Mouse (Mus musculus): Measurements from ENCODE around the gene Pigk. TPM values are rescaled to one million over a fixed set of nuclear protein-coding genes. Genes with fewer than 3 reads are reported as not detected.

The Pigk gene
- polyA plus RNA-seq, 1 experiment from 2014 or later: 23.8 TPM

GRCm38 (mm10) chr3:152947031-152947640 lies 233.2 kb downstream of the Pigk start:
- no peak for ATAC-seq
- no peak overlapping the region for H3K9ac ChIP-seq (replicated peaks)
- no peaks in the 10 kb centered on the region for H3K36me3 ChIP-seq (replicated peaks; ENCODE audit: insufficient read depth, low read length)
- no peaks in the 10 kb centered on the region for H3K27me3 ChIP-seq (ENCODE audit: insufficient read depth, low read length)
- DNase-seq: no peak
- TF ChIP-seq EP300 (IDR thresholded peaks at IDR 0.05; ENCODE audit: low read depth) (no peak), CTCF (IDR thresholded peaks at IDR 0.05; ENCODE audit: low read depth) (no peak)
- H3K27ac ChIP-seq (ENCODE audit: low read depth): no peak overlapping the region
- no peak overlapping the region for H3K4me3 ChIP-seq (ENCODE audit: low read depth, low read length)
- H3K9me3 ChIP-seq (ENCODE audit: low read length): no peaks in the 10 kb centered on the region
- no peak overlapping the region for H3K4me2 ChIP-seq (ENCODE audit: low read depth, low read length)
- H3K4me1 ChIP-seq (ENCODE audit: insufficient read depth): peaks cover under 1% of the 10 kb centered on the region; the same call in 1 of the 2 replicates
- 83% methylated on average over 11 of the region's 11 CpGs for WGBS (ENCODE audit: insufficient replicate concordance)

- Histone ChIP-seq H3K9me3 (ENCODE audit: low read length) (no peaks in the 10 kb centered on the region), H3K27me3 (ENCODE audit: insufficient read depth, low read length) (no peaks in the 10 kb centered on the region), H3K27ac (ENCODE audit: low read depth) (no peak overlapping the region), H3K4me1 (ENCODE audit: insufficient read depth) (peaks cover 3% of the 10 kb centered on the region; the same call in 1 of the 2 replicates), H3K4me3 (ENCODE audit: low read depth, low read length) (no peak overlapping the region), H3K4me2 (ENCODE audit: low read depth, low read length) (no peak overlapping the region), H3K36me3 (replicated peaks; ENCODE audit: insufficient read depth, low read length) (no peaks in the 10 kb centered on the region), H3K9ac (replicated peaks) (no peak overlapping the region)
- ATAC-seq: no peak
- 75% methylated on average over 7 of the region's 7 CpGs for WGBS (ENCODE audit: insufficient replicate concordance)
- TF ChIP-seq EP300 (IDR thresholded peaks at IDR 0.05; ENCODE audit: low read depth) (no peak), CTCF (IDR thresholded peaks at IDR 0.05; ENCODE audit: low read depth) (no peak)
- DNase-seq: no peak
Observed at GRCm38 (mm10) chr3:152948556-152948955, 234.7 kb downstream of the Pigk start.

GRCm38 (mm10) chr3:152949233-152949777 lies 235.4 kb downstream of the Pigk start:
- DNase-seq: no peak

GRCm38 (mm10) chr3:152950299-152950698 lies 236.4 kb downstream of the Pigk start:
- no peak for DNase-seq
- Histone ChIP-seq H3K4me3 (ENCODE audit: low read depth, low read length) (no peak overlapping the region), H3K9me3 (ENCODE audit: low read length) (no peaks in the 10 kb centered on the region), H3K9ac (replicated peaks) (no peak overlapping the region), H3K4me1 (ENCODE audit: insufficient read depth) (peaks cover 3% of the 10 kb centered on the region; the same call in 1 of the 2 replicates), H3K36me3 (replicated peaks; ENCODE audit: insufficient read depth, low read length) (no peaks in the 10 kb centered on the region), H3K27ac (ENCODE audit: low read depth) (no peak overlapping the region), H3K27me3 (ENCODE audit: insufficient read depth, low read length) (no peaks in the 10 kb centered on the region), H3K4me2 (ENCODE audit: low read depth, low read length) (no peak overlapping the region)
- TF ChIP-seq EP300 (IDR thresholded peaks at IDR 0.05; ENCODE audit: low read depth) (no peak), CTCF (IDR thresholded peaks at IDR 0.05; ENCODE audit: low read depth) (no peak)
- 57% methylated on average over 5 of the region's 5 CpGs for WGBS (ENCODE audit: insufficient replicate concordance)
- ATAC-seq: no peak

More at GRCm38 (mm10) chr3:152949233-152949777, 235.4 kb downstream of the Pigk start:
- Histone ChIP-seq H3K36me3 (replicated peaks; ENCODE audit: insufficient read depth, low read length) (no peaks in the 10 kb centered on the region), H3K27me3 (ENCODE audit: insufficient read depth, low read length) (no peaks in the 10 kb centered on the region), H3K4me1 (ENCODE audit: insufficient read depth) (peaks cover 3% of the 10 kb centered on the region; the same call in 1 of the 2 replicates), H3K9ac (replicated peaks) (no peak overlapping the region), H3K4me2 (ENCODE audit: low read depth, low read length) (no peak overlapping the region), H3K9me3 (ENCODE audit: low read length) (no peaks in the 10 kb centered on the region), H3K4me3 (ENCODE audit: low read depth, low read length) (no peak overlapping the region), H3K27ac (ENCODE audit: low read depth) (no peak overlapping the region)
- 75% methylated on average over 15 of the region's 15 CpGs for WGBS (ENCODE audit: insufficient replicate concordance)
- TF ChIP-seq CTCF (IDR thresholded peaks at IDR 0.05; ENCODE audit: low read depth): no peak
- TF ChIP-seq EP300 (IDR thresholded peaks at IDR 0.05; ENCODE audit: low read depth): no peak
- ATAC-seq: no peak

- Histone ChIP-seq H3K27me3 (ENCODE audit: insufficient read depth, low read length) (no peaks in the 10 kb centered on the region), H3K9me3 (ENCODE audit: low read length) (no peaks in the 10 kb centered on the region), H3K9ac (replicated peaks) (no peak overlapping the region), H3K4me1 (ENCODE audit: insufficient read depth) (peaks cover 3% of the 10 kb centered on the region; the same call in 1 of the 2 replicates), H3K4me3 (ENCODE audit: low read depth, low read length) (no peak overlapping the region), H3K4me2 (ENCODE audit: low read depth, low read length) (no peak overlapping the region), H3K27ac (ENCODE audit: low read depth) (no peak overlapping the region), H3K36me3 (replicated peaks; ENCODE audit: insufficient read depth, low read length) (no peaks in the 10 kb centered on the region)
- DNase-seq (no peak), ATAC-seq (no peak)
- TF ChIP-seq EP300 (IDR thresholded peaks at IDR 0.05; ENCODE audit: low read depth): no peak
- no peak for TF ChIP-seq CTCF (IDR thresholded peaks at IDR 0.05; ENCODE audit: low read depth)
- WGBS (ENCODE audit: insufficient replicate concordance): 88% methylated on average over 9 of the region's 9 CpGs
Observed at GRCm38 (mm10) chr3:152950914-152951313, 237.0 kb downstream of the Pigk start.

- 39% methylated on average over 11 of the region's 11 CpGs for WGBS (ENCODE audit: insufficient replicate concordance)
- Histone ChIP-seq H3K4me3 (ENCODE audit: low read depth, low read length) (no peak overlapping the region), H3K4me2 (ENCODE audit: low read depth, low read length) (no peak overlapping the region), H3K36me3 (replicated peaks; ENCODE audit: insufficient read depth, low read length) (no peaks in the 10 kb centered on the region), H3K9me3 (ENCODE audit: low read length) (no peaks in the 10 kb centered on the region), H3K9ac (replicated peaks) (no peak overlapping the region), H3K27ac (ENCODE audit: low read depth) (no peak overlapping the region), H3K27me3 (ENCODE audit: insufficient read depth, low read length) (no peaks in the 10 kb centered on the region), H3K4me1 (ENCODE audit: insufficient read depth) (peaks cover 3% of the 10 kb centered on the region; the same call in 1 of the 2 replicates)
- TF ChIP-seq CTCF (IDR thresholded peaks at IDR 0.05; ENCODE audit: low read depth): no peak
- TF ChIP-seq EP300 (IDR thresholded peaks at IDR 0.05; ENCODE audit: low read depth): no peak
- no peak for DNase-seq
- no peak for ATAC-seq
Observed at GRCm38 (mm10) chr3:152951634-152952545, 238.0 kb downstream of the Pigk start.
